Mouse (Mus musculus): ENCODE results near the gene Snx19. TPM values are rescaled to one million over a fixed set of nuclear protein-coding genes. Genes with fewer than 3 reads are reported as not detected.

The Snx19 gene
- polyA plus RNA-seq, 1 experiment from 2014 or later = 4.2 TPM

DNA sequence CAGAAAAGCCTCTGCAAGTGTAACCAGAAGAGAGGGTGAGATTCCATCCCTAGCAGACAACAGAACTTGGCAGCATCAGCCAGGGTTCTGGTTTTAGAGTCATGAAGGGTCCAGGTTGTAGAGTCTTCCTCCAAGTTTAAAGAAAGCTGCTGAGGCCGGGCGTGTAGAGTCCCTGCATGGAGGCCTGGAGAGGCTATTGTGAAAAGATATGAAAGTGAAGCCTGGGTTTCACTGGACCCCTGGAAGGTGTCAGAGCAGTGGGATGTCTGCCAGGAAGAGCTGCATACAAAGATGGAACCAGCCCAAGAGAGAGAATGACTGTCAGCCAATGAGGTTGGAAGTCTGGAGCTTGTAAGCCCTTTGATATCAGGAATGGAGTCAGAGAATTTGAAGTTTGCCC, 67.5 kb downstream of the Snx19 start:
- Histone ChIP-seq H3K4me1 (ENCODE audit: insufficient read depth) (no peaks in the 10 kb centered on the region), H3K9ac (replicated peaks) (no peak overlapping the region), H3K36me3 (replicated peaks; ENCODE audit: insufficient read depth, low read length) (no peaks in the 10 kb centered on the region), H3K4me2 (ENCODE audit: low read depth, low read length) (no peak overlapping the region), H3K9me3 (ENCODE audit: low read length) (no peaks in the 10 kb centered on the region), H3K27me3 (ENCODE audit: insufficient read depth, low read length) (no peaks in the 10 kb centered on the region), H3K4me3 (ENCODE audit: low read depth, low read length) (no peak overlapping the region), H3K27ac (ENCODE audit: low read depth) (no peak overlapping the region)
- DNase-seq (no peak), ATAC-seq (no peak)
- TF ChIP-seq CTCF (IDR thresholded peaks at IDR 0.05; ENCODE audit: low read depth) (no peak), EP300 (IDR thresholded peaks at IDR 0.05; ENCODE audit: low read depth) (no peak)
- WGBS (ENCODE audit: insufficient replicate concordance) = 85% methylated on average over 2 of the region's 2 CpGs

DNA sequence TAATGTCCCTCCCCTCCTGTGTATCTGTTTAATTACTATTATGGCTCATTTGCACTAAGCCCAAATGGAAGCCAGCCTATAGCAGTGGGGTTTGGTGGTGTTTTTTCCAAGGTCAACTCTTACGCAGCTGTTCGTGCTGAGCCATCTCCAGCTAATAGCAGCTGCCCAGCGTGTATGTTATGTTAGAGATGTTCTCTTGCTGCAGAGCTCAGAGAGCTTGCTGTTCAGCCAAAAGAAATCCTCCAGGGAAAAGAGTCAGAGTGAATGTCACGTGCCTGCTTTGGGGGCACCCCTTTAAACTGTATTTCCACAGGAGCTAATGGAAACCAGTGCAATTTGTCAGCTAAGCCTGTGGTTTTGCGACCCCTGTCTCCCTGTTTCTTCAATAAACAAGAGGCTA, 82.1 kb downstream of the Snx19 start:
- Histone ChIP-seq H3K27me3 (ENCODE audit: insufficient read depth, low read length) (no peaks in the 10 kb centered on the region), H3K4me2 (ENCODE audit: low read depth, low read length) (no peak overlapping the region), H3K27ac (ENCODE audit: low read depth) (no peak overlapping the region), H3K9ac (replicated peaks) (no peak overlapping the region), H3K9me3 (ENCODE audit: low read length) (no peaks in the 10 kb centered on the region), H3K36me3 (replicated peaks; ENCODE audit: insufficient read depth, low read length) (no peaks in the 10 kb centered on the region), H3K4me1 (ENCODE audit: insufficient read depth) (no peaks in the 10 kb centered on the region), H3K4me3 (ENCODE audit: low read depth, low read length) (no peak overlapping the region)
- WGBS (ENCODE audit: insufficient replicate concordance) = 72% methylated on average over 5 of the region's 5 CpGs
- TF ChIP-seq CTCF (IDR thresholded peaks at IDR 0.05; ENCODE audit: low read depth) (no peak), EP300 (IDR thresholded peaks at IDR 0.05; ENCODE audit: low read depth) (no peak)
- DNase-seq (no peak), ATAC-seq (no peak)

DNA sequence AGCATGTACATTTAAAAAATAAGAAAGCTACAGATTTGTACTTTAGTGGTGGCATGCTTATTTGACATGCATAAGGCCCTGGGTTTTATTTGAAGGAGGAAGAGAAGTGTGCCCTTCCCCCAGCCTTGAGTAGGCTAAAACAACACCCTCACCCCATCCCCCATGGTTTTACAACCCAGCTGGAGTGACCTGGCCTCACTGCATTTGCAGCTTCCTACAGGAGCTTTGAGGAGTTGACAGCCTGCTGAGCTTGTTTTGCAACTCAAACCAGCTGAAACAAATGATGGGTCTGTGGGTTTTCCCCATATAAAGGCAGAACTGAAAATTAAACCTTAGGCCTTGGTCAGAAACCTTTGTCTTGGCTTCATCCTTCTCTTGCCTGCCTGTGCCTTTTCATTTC, 89.0 kb downstream of the Snx19 start:
- Histone ChIP-seq H3K9ac (replicated peaks) (no peak overlapping the region), H3K27ac (ENCODE audit: low read depth) (no peak overlapping the region), H3K36me3 (replicated peaks; ENCODE audit: insufficient read depth, low read length) (no peaks in the 10 kb centered on the region), H3K4me2 (ENCODE audit: low read depth, low read length) (no peak overlapping the region), H3K9me3 (ENCODE audit: low read length) (no peaks in the 10 kb centered on the region), H3K27me3 (ENCODE audit: insufficient read depth, low read length) (no peaks in the 10 kb centered on the region), H3K4me3 (ENCODE audit: low read depth, low read length) (no peak overlapping the region), H3K4me1 (ENCODE audit: insufficient read depth) (no peaks in the 10 kb centered on the region)
- no peak for TF ChIP-seq EP300 (IDR thresholded peaks at IDR 0.05; ENCODE audit: low read depth)
- TF ChIP-seq CTCF (IDR thresholded peaks at IDR 0.05; ENCODE audit: low read depth) = no peak
- DNase-seq = no peak
- no peak for ATAC-seq
